Mouse (Mus musculus): Measurements from ENCODE around the gene Prss23. TPM values are rescaled to one million over a fixed set of nuclear protein-coding genes. Genes with fewer than 3 reads are reported as not detected.

The Prss23 gene
- total and polyA plus RNA-seq, 3 experiments, result 1.1 to 2.6 (median 1.3) TPM

- Histone ChIP-seq H3K4me3 (replicated peaks in 1 of 3; ENCODE audit: low read depth in 2 of 3, low read length in 2 of 3, poor library complexity in 1 of 3) (no peak overlapping the region), H3K36me3 (replicated peaks in 1 of 2; ENCODE audit: control insufficient read depth in 1 of 2, insufficient read depth in 1 of 2, low read length in 1 of 2) (no peaks in the 10 kb centered on the region), H3K9ac (ENCODE audit: insufficient read depth, low read depth) (no peak overlapping the region), H3K79me2 (replicated peaks; ENCODE audit: control insufficient read depth, extremely low read depth, insufficient read depth, poor library complexity, severe bottlenecking) (no peaks in the 10 kb centered on the region), H3K4me1 (ENCODE audit: control insufficient read depth in 1 of 2, insufficient read depth in 2 of 2) (peaks cover 10 to 44% of the 10 kb centered on the region in 2 experiments), H3K27me3 (replicated peaks) (no peaks in the 10 kb centered on the region), H3K9me3 (replicated peaks; ENCODE audit: low read length) (no peaks in the 10 kb centered on the region), H3K4me2 (ENCODE audit: insufficient read depth, low read depth, poor library complexity, severe bottlenecking) (no peak overlapping the region), H3K27ac (ENCODE audit: insufficient read depth, low read depth) (no peak overlapping the region)
- no peak for TF ChIP-seq USF2 (conservative IDR thresholded peaks at IDR 0.05; ENCODE audit: low read depth, low read length)
- dilution Hi-C loops (cut with MboI; ENCODE audit: extremely low pct_ligation_motif_present, extremely low pct_unique_long_range_greater_than_20kb, low sequenced_read_pairs), result no loop called here
- in situ Hi-C loops (cut with MboI; ENCODE audit: low pct_ligation_motif_present, low pct_unique_long_range_greater_than_20kb, low sequenced_read_pairs), result loop anchor here (10.0 kb wide), 1 partner anchor 81 kb away; the partner anchor contains the start of gene Me3
- no peak for DNase-seq (ENCODE audit: extremely low read depth)
Measured at GRCm38 (mm10) chr7:89554068-89554467, 27.1 kb upstream of the Prss23 start.

- Histone ChIP-seq H3K4me3 (replicated peaks in 1 of 3; ENCODE audit: low read depth in 2 of 3, low read length in 2 of 3, poor library complexity in 1 of 3) (no peak overlapping the region), H3K4me1 (ENCODE audit: control insufficient read depth in 1 of 2, insufficient read depth in 2 of 2) (peaks cover 3 to 19% of the 10 kb centered on the region in 2 experiments; a peak in 2 of 4 replicates), H3K27me3 (replicated peaks) (no peaks in the 10 kb centered on the region), H3K9me3 (replicated peaks; ENCODE audit: low read length) (no peaks in the 10 kb centered on the region), H3K36me3 (replicated peaks in 1 of 2; ENCODE audit: control insufficient read depth in 1 of 2, insufficient read depth in 1 of 2, low read length in 1 of 2) (no peaks in the 10 kb centered on the region), H3K4me2 (ENCODE audit: insufficient read depth, low read depth, poor library complexity, severe bottlenecking) (no peak overlapping the region), H3K79me2 (replicated peaks; ENCODE audit: control insufficient read depth, extremely low read depth, insufficient read depth, poor library complexity, severe bottlenecking) (no peaks in the 10 kb centered on the region), H3K27ac (ENCODE audit: insufficient read depth, low read depth) (no peak overlapping the region), H3K9ac (ENCODE audit: insufficient read depth, low read depth) (no peak overlapping the region)
- dilution Hi-C loops (cut with MboI; ENCODE audit: extremely low pct_ligation_motif_present, extremely low pct_unique_long_range_greater_than_20kb, low sequenced_read_pairs), result no loop called here
- TF ChIP-seq ZC3H11A (IDR thresholded peaks at IDR 0.05; ENCODE audit: low read depth, low read length) (no peak), CHD1 (IDR thresholded peaks at IDR 0.05; ENCODE audit: low read depth, low read length) (no peak), KAT2A (IDR thresholded peaks at IDR 0.05; ENCODE audit: insufficient replicate concordance, low read length) (no peak), BHLHE40 (IDR thresholded peaks at IDR 0.05; ENCODE audit: low read depth, low read length) (no peak), SIN3A (IDR thresholded peaks at IDR 0.05; ENCODE audit: low read length) (no peak), E2F4 (IDR thresholded peaks at IDR 0.05; ENCODE audit: insufficient replicate concordance, low read depth, low read length) (no peak), MEF2A (IDR thresholded peaks at IDR 0.05; ENCODE audit: borderline replicate concordance, low read depth, low read length) (no peak), GABPA (IDR thresholded peaks at IDR 0.05; ENCODE audit: insufficient replicate concordance, low read depth, low read length) (no peak), USF2 (conservative IDR thresholded peaks at IDR 0.05; ENCODE audit: low read depth, low read length) (no peak), ELF1 (IDR thresholded peaks at IDR 0.05; ENCODE audit: low read depth, low read length) (no peak), PAX5 (IDR thresholded peaks at IDR 0.05; ENCODE audit: low read length) (no peak), RAD21 (IDR thresholded peaks at IDR 0.05; ENCODE audit: low read depth, low read length) (no peak), JUN (IDR thresholded peaks at IDR 0.05; ENCODE audit: insufficient read depth, low read depth, low read length) (no peak), POLR2AphosphoS2 (IDR thresholded peaks at IDR 0.05; ENCODE audit: low read depth, low read length) (no peak), NRF1 (IDR thresholded peaks at IDR 0.05; ENCODE audit: low read depth, low read length) (no peak), TCF12 (IDR thresholded peaks at IDR 0.05; ENCODE audit: low read depth, low read length) (no peak), MAFK (IDR thresholded peaks at IDR 0.05; ENCODE audit: insufficient replicate concordance, low read length) (no peak)
- in situ Hi-C loops (cut with MboI; ENCODE audit: low pct_ligation_motif_present, low pct_unique_long_range_greater_than_20kb, low sequenced_read_pairs), result no loop called here
- no peak for DNase-seq (ENCODE audit: extremely low read depth)
Measured at GRCm38 (mm10) chr7:89540976-89541375, 14.0 kb upstream of the Prss23 start.
